Mouse (Mus musculus): ENCODE results near the gene Vars2. TPM values are rescaled to one million over a fixed set of nuclear protein-coding genes. Genes with fewer than 3 reads are reported as not detected.

Gene Vars2
- polyA plus RNA-seq, 1 experiment from 2014 or later, result 12.8 TPM

DNA sequence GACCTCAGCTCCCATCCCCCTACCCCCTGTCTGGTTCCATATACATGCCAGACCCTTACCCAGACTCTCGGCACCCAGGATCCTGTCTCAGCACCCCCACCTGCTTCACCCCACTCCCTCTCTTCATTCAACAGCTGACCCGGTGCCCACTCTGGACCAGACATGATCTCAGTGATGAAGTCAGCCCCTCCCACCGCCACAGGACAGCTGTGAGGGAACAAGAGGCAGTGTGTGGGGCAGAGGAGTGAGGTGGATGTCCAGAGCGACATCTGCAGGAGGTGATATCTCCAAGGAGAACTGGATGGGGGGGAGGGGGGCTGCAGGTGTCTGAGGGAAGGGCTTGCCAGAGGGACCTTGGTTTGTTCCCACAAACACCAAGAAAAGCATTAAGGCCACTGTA lies 24.4 kb upstream of the Vars2 start:
- no peak overlapping the region for H3K27ac ChIP-seq (replicated peaks)
- H3K4me1 ChIP-seq, result peaks cover 5% of the 10 kb centered on the region
- H3K9me3 ChIP-seq (replicated peaks), result no peaks in the 10 kb centered on the region
- H3K27me3 ChIP-seq (replicated peaks), result no peaks in the 10 kb centered on the region
- 85% methylated on average over 4 of the region's 4 CpGs for WGBS
- no peak overlapping the region for H3K4me3 ChIP-seq (replicated peaks)
- no peak overlapping the region for H3K9ac ChIP-seq (replicated peaks)
- H3K36me3 ChIP-seq, result peaks cover 78% of the 10 kb centered on the region
- H3K4me2 ChIP-seq, result no peak overlapping the region
- ATAC-seq (ENCODE audit: low FRiP score), result no peak

DNA sequence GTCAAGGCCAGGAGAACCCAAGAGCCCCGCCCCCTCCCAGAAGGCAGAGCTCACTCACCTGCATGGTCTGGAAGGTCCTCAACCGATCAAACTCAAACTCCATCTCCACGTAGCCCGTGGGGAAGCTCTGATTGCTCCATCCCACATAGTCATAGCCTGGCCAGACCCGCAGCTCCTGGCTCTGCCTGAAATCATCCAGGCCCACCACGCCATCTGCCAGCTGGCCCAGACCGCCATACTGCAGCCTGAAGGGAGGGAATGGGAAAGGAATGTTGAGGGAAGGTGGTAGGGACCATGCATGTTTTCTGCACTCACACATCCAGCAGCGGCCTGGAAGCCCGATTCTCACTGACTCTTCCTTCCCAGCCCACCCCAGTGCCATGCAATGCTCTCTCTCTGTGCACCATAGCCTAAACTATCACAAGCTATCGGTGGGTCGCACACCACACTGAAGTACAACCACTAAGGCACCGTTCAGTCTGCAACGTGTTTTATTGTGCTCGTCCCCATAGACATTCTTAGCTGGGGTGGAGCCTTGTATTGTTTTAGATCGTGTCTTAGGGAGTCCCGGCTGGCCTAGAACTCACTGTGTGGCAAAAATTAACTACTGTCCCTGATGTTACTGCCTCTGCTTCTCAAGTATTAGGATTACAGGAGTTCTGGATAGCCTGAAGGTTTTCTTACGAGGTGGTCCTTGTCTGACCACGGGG lies 22.7 kb upstream of the Vars2 start:
- no peaks in the 10 kb centered on the region for H3K4me1 ChIP-seq
- ATAC-seq (ENCODE audit: low FRiP score), result no peak
- no peak overlapping the region for H3K4me2 ChIP-seq
- H3K27ac ChIP-seq (replicated peaks), result no peak overlapping the region
- H3K36me3 ChIP-seq, result peaks cover 89% of the 10 kb centered on the region
- H3K9me3 ChIP-seq (replicated peaks), result no peaks in the 10 kb centered on the region
- WGBS, result 90% methylated on average over 18 of the region's 18 CpGs
- H3K9ac ChIP-seq (replicated peaks), result no peak overlapping the region
- H3K27me3 ChIP-seq (replicated peaks), result no peaks in the 10 kb centered on the region
- no peak overlapping the region for H3K4me3 ChIP-seq (replicated peaks)

DNA sequence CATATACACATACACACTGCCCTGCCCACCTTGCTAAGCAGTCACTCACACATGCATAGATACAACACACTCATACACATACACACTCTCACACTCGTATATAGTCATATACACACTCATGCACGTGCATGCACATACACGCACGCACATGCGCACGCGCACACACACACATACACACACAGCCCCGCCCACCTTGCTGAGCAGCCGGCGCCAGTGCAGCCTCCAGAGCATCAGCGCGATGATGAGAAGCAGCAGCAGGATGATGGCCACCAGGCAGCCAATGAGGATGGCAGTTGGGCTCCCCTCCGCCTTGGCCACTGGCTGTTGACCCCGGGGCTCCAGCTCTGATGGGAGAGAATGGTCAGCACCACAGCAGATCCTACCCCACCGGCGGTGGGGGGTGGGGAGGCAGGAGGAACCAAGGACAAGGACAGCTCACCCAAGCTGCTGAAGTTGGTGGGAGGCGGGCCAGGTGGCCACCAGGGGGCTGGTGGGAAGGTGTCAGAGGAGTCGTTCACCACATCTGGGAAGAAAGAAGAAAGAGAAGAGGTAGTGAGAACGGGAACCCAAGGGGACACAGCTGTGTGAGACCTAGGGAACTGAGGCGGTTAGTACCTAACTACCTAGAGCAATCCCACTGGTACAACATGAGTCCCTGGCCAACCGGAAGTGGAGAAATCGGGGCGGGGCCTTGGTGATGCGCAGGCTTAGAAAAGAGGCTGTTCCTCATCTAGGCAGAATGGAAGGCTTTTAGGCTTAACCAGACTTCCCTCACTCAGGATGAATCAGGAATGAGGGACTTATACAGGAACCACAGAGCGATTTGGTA lies 21.2 kb upstream of the Vars2 start:
- Histone ChIP-seq H3K9me3 (replicated peaks) (no peaks in the 10 kb centered on the region), H3K4me3 (replicated peaks) (no peak overlapping the region), H3K4me2 (no peak overlapping the region), H3K36me3 (peaks cover 99% of the 10 kb centered on the region), H3K9ac (replicated peaks) (no peak overlapping the region), H3K4me1 (no peaks in the 10 kb centered on the region), H3K27me3 (replicated peaks) (no peaks in the 10 kb centered on the region), H3K27ac (replicated peaks) (no peak overlapping the region)
- ATAC-seq (ENCODE audit: low FRiP score), result no peak
- 92% methylated on average over 25 of the region's 25 CpGs for WGBS

DNA sequence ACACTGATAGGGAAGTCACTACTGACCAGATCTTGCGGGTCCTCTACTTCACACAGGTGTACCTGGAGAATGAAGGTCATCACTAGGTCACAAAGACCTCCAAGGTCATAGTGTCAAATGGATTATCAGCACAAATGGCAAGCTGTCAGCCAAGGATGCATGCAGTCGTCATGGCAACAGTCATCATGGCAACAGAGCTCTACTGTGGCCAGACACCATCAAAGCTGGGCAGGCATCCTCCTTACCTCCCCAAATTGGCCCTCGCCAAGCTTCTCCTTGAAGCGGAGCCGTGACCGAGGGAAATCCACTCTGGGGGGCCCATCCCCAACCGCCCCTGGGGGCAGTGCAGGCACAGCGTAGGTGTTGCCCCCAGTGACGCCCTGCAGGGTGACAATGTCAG lies 17.7 kb upstream of the Vars2 start:
- no peaks in the 10 kb centered on the region for H3K27me3 ChIP-seq (replicated peaks)
- H3K4me1 ChIP-seq, result no peaks in the 10 kb centered on the region
- H3K4me2 ChIP-seq, result no peak overlapping the region
- no peak for ATAC-seq (ENCODE audit: low FRiP score)
- H3K4me3 ChIP-seq (replicated peaks), result no peak overlapping the region
- H3K9ac ChIP-seq (replicated peaks), result no peak overlapping the region
- no peaks in the 10 kb centered on the region for H3K9me3 ChIP-seq (replicated peaks)
- H3K36me3 ChIP-seq, result peaks cover 95% of the 10 kb centered on the region
- H3K27ac ChIP-seq (replicated peaks), result no peak overlapping the region
- 63% methylated on average over 9 of the region's 9 CpGs for WGBS

DNA sequence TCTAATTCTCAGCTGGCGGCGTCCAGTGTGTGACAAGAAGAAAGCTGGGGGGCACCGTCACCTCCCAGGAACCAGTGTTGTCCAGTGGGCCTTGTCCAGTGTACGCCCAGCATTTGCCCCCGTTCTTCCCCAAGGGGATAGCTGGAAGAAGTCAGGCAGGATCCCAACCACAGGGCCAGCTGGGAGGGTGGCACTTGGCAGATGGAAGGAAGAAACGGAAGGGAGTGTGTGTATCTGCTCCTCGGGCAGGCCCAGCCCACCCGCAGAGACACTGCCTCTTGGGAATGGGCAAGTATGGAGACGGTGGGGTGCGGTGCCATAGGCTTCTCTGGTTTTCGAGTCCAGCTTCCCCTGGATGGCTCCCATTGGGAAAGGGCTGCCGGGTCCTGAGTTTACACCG lies 14.6 kb upstream of the Vars2 start:
- Histone ChIP-seq H3K36me3 (peaks cover 68% of the 10 kb centered on the region), H3K9me3 (replicated peaks) (no peaks in the 10 kb centered on the region), H3K27me3 (replicated peaks) (no peaks in the 10 kb centered on the region), H3K27ac (replicated peaks) (no peak overlapping the region), H3K9ac (replicated peaks) (no peak overlapping the region), H3K4me3 (replicated peaks) (no peak overlapping the region), H3K4me2 (no peak overlapping the region), H3K4me1 (no peaks in the 10 kb centered on the region)
- WGBS, result 84% methylated on average over 13 of the region's 13 CpGs
- ATAC-seq (ENCODE audit: low FRiP score), result no peak

DNA sequence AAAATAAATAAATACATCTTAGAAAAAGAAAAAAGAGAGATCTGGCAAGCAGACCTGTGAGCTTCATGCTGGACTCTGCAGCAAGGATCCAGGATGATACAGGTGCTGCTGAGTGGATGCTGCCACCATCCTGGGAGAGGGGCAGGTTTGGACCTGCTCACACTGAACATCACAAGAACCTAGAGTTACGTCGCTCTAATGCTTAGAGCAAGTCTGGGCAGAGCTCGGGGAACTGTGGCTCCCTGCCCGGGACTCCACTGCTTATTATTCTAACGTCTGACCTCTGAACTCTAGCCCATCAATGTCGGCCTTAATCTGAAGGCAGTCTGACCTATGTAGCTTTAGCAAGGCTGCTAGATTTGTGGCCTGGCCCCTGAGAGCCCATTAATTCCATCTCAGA lies 13.2 kb upstream of the Vars2 start:
- H3K27ac ChIP-seq (replicated peaks), result no peak overlapping the region
- H3K9ac ChIP-seq (replicated peaks), result no peak overlapping the region
- H3K4me2 ChIP-seq, result no peak overlapping the region
- ATAC-seq (ENCODE audit: low FRiP score), result no peak
- no peaks in the 10 kb centered on the region for H3K4me1 ChIP-seq
- no peaks in the 10 kb centered on the region for H3K27me3 ChIP-seq (replicated peaks)
- 53% methylated on average over 6 of the region's 6 CpGs for WGBS
- no peak overlapping the region for H3K4me3 ChIP-seq (replicated peaks)
- peaks cover 54% of the 10 kb centered on the region for H3K36me3 ChIP-seq
- no peaks in the 10 kb centered on the region for H3K9me3 ChIP-seq (replicated peaks)

DNA sequence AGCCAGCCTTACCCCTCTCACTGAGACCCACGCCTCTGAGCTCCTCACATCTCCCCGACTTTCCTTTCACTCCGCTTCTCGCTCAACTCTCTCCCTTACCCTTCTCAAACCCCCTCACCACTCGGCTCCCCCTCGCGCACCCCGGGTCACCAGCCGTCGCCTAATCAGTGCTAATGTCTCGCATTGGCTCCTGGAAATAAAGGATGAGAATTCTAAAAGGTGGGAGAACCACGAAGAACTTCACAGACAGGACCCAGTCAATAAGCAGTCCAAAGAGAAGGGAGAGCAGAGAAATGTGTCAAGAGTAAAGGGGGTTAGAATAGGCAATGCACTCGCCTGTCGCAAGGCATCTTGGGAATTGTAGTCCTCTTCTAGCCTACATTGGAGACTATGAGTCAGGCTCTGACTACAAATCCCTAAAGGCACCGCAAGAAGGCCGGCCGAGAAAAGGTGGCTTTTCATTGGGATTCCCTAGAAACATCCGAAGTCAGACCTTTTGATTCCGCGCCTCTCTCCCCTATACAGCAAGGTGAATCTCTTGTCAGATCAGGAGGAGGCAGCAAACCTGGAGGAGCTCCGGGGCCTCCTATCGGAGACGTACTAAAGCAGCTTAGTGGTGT lies 6.1 kb upstream of the Vars2 start, which contains the start of gene Gtf2h4:
Gene Gtf2h4 (minus strand): TSS at position 324 of the 620 bp plus-strand sequence.
- Histone ChIP-seq H3K9ac (replicated peaks) (peak within 1 kb of the TSS; percentile 89), H3K36me3 (no peaks in the 10 kb centered on the region), H3K27me3 (replicated peaks) (no peaks in the 10 kb centered on the region), H3K4me1 (peaks cover 12% of the 10 kb centered on the region), H3K27ac (replicated peaks) (no peak within 1 kb of the TSS), H3K9me3 (replicated peaks) (no peaks in the 10 kb centered on the region), H3K4me2 (peak within 1 kb of the TSS; percentile 88), H3K4me3 (replicated peaks) (peak within 1 kb of the TSS; percentile 68)
- 2% methylated on average over 23 of the region's 23 CpGs for WGBS
- ATAC-seq (ENCODE audit: low FRiP score), result peak; percentile 95

DNA sequence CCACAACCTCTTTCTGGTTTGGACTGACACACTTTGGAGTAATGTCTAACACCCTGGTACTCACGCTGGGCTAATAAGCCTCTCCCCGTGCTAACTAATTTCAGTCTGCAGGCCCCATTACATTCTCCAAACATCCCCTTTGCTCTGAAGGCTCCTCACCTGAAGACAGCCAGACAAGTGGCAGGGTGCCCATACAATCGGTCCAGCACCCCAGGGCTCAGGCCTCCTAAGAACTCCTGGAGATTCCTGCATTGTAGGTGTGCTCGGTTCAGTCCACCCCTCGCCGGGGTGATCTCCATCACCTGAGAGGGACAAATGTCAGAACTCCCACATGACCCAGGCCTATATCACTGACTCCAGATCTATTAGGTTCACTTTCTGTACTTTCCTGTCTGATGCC lies 5.1 kb upstream of the Vars2 start:
- 86% methylated on average over 6 of the region's 6 CpGs for WGBS
- ATAC-seq (ENCODE audit: low FRiP score), result no peak
- H3K36me3 ChIP-seq, result no peaks in the 10 kb centered on the region
- no peaks in the 10 kb centered on the region for H3K27me3 ChIP-seq (replicated peaks)
- no peak overlapping the region for H3K27ac ChIP-seq (replicated peaks)
- H3K4me1 ChIP-seq, result peaks cover 21% of the 10 kb centered on the region
- peak overlapping the region; percentile 88; the same call in 1 of the 2 replicates for H3K4me2 ChIP-seq
- H3K9ac ChIP-seq (replicated peaks), result no peak overlapping the region
- peak overlapping the region; percentile 68; the same call in 1 of the 2 replicates for H3K4me3 ChIP-seq (replicated peaks)
- no peaks in the 10 kb centered on the region for H3K9me3 ChIP-seq (replicated peaks)

DNA sequence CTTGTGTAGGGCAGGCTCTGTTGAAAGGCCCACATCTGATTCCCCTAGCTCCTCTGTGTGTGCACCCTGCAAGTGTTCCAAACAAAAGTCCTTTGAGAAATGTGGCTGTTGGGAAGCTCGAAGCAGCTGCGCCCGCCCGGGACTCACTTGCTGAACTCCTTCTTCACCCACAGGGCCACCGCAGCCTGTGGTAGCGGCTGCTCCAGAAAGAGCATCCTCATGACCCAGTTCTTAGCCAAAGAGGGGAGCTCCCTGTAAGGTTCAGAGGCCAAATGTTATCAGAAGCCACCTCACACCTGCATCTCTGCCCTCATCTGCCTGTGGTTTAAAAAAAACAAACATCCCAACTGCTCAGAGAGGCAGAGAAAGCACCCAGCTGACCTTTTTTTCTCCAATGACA lies 4.5 kb upstream of the Vars2 start:
- no peaks in the 10 kb centered on the region for H3K9me3 ChIP-seq (replicated peaks)
- ATAC-seq (ENCODE audit: low FRiP score), result no peak
- WGBS, result 91% methylated on average over 6 of the region's 6 CpGs
- H3K9ac ChIP-seq (replicated peaks), result no peak overlapping the region
- no peak overlapping the region for H3K4me2 ChIP-seq
- no peak overlapping the region for H3K27ac ChIP-seq (replicated peaks)
- no peaks in the 10 kb centered on the region for H3K27me3 ChIP-seq (replicated peaks)
- H3K4me3 ChIP-seq (replicated peaks), result no peak overlapping the region
- H3K36me3 ChIP-seq, result no peaks in the 10 kb centered on the region
- H3K4me1 ChIP-seq, result peaks cover 23% of the 10 kb centered on the region

DNA sequence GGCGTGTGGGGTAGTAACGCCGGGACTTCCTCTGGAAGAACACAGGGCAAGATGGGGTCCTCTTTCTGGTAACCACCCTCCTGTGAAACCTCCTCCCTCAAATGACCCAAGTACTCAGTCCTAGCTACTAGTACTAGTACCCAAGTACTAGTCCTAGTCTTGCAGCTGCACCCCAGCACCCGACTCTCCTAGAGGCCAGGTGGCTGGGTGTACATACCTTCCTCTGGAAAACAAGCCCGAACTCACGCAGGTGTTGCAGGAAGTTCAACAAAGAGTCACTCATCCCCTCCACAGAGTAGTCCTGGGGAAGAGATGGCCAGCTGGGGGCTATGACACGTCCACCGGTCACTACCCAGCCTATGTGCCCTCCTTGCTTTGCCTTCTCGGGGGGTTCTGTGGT lies 2.3 kb upstream of the Vars2 start:
- Histone ChIP-seq H3K27ac (replicated peaks) (no peak overlapping the region), H3K27me3 (replicated peaks) (no peaks in the 10 kb centered on the region), H3K36me3 (no peaks in the 10 kb centered on the region), H3K4me3 (replicated peaks) (no peak overlapping the region), H3K9ac (replicated peaks) (no peak overlapping the region), H3K9me3 (replicated peaks) (no peaks in the 10 kb centered on the region), H3K4me2 (no peak overlapping the region), H3K4me1 (peaks cover 33% of the 10 kb centered on the region)
- no peak for ATAC-seq (ENCODE audit: low FRiP score)
- WGBS, result 96% methylated on average over 9 of the region's 9 CpGs

DNA sequence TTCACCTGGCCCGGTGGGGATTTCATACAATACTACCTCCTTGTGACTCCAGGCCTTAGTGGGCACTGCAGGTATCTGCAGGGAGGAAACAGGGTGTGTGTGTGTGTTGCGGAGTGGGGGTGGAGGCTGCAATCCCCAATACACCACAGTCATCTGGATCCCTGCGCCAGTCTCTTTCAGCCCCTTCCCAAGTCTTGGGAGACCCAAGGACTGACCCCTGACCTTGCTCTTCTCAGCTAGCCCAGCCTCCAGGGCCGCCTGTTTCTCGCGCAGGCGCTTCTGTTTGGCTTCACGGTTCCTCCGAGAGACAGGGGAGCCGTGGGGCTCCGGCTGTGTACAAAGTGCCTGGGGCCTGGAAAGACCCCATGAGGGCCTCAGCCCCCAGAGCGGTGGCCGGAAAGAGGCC lies 538 bp downstream of the Vars2 start:
- Histone ChIP-seq H3K4me3 (replicated peaks) (peak overlapping the region; percentile 82), H3K27me3 (replicated peaks) (no peaks in the 10 kb centered on the region), H3K4me2 (peak overlapping the region; percentile 94), H3K27ac (replicated peaks) (peak overlapping the region; percentile 90), H3K4me1 (peaks cover 21% of the 10 kb centered on the region), H3K36me3 (peaks cover 10% of the 10 kb centered on the region; the same call in 1 of the 2 replicates), H3K9me3 (replicated peaks) (no peaks in the 10 kb centered on the region), H3K9ac (replicated peaks) (peak overlapping the region; percentile 88)
- 6% methylated on average over 13 of the region's 13 CpGs for WGBS
- peak; percentile 69 for ATAC-seq (ENCODE audit: low FRiP score)

All from neural tube, embryonic 15.5 days (tissue).